Mouse (Mus musculus) stomach, embryonic 15.5 days (tissue): Measurements from ENCODE around the gene Icam1. TPM values are rescaled to one million over a fixed set of nuclear protein-coding genes. Genes with fewer than 3 reads are reported as not detected.
A peak's percentile ranks its signal among the peaks of the same experiment; 100 is the strongest.
"Not testable (repeated sequence)": the region's sequence is repeated elsewhere in the genome, so short reads cannot be mapped to it uniquely, and the experiment has no call there.

ENCODE experiments used
- ATAC-seq: fragments of 200-750 bp; cut with Nextera tagmentation; 2 replicates; pipeline ENCODE4 v1.8.0; 2017; ENCODE audit warnings: low read depth, moderate number of reproducible peaks, moderate TSS enrichment; ENCODE audit not compliant: insufficient read depth, low FRiP score
- H3K27ac ChIP-seq: fragments of 300-500 bp; sonication (generic); 2 replicates; pipeline ENCODE4 v1.5.1; 2015; ENCODE audit warnings: mild to moderate bottlenecking, inconsistent platforms
- H3K27me3 ChIP-seq: fragments of 300-500 bp; sonication (generic); replicated peaks from 2 replicates; pipeline ENCODE4 v1.6.1; 2015; ENCODE audit warnings: inconsistent platforms
- H3K36me3 ChIP-seq: fragments of 300-500 bp; sonication (generic); 2 replicates; pipeline ENCODE4 v1.6.1; 2015; ENCODE audit warnings: inconsistent platforms
- H3K4me1 ChIP-seq: fragments of 300-500 bp; sonication (generic); 2 replicates; pipeline ENCODE4 v1.6.1; 2015; ENCODE audit warnings: inconsistent platforms
- H3K4me2 ChIP-seq: fragments of 300-500 bp; sonication (generic); 2 replicates; pipeline ENCODE4 v1.6.1; 2015; ENCODE audit warnings: mild to moderate bottlenecking, inconsistent platforms
- H3K4me3 ChIP-seq: fragments of 300-500 bp; sonication (generic); replicated peaks from 2 replicates; pipeline ENCODE4 v1.5.1; 2015; ENCODE audit warnings: inconsistent platforms
- H3K9ac ChIP-seq: fragments of 300-500 bp; sonication (generic); 2 replicates; pipeline ENCODE4 v1.6.1; 2015; ENCODE audit warnings: inconsistent platforms
- H3K9me3 ChIP-seq: fragments of 300-500 bp; sonication (generic); 2 replicates; pipeline ENCODE4 v1.6.1; 2016; ENCODE audit warnings: inconsistent platforms
- WGBS: fragments of 180-500 bp; shearing (Covaris S2); methylation state at CpG from one replicate; pipeline ENCODE4 v1.1.7; 2015; 5-methylcytosine and 5-hydroxymethylcytosine counted together
- polyA plus RNA-seq: library from polyadenylated mRNA; unstranded; fragments of >200 nt; fragmentation: Nextera tagmentation; extraction: Ambion mirVana; gene quantifications from 2 replicates; pipeline ENCODE4 v1.2.1, GENCODE M21; 2015

Gene Icam1
- polyA plus RNA-seq, 1 experiment from 2014 or later, result 11.3 TPM

DNA sequence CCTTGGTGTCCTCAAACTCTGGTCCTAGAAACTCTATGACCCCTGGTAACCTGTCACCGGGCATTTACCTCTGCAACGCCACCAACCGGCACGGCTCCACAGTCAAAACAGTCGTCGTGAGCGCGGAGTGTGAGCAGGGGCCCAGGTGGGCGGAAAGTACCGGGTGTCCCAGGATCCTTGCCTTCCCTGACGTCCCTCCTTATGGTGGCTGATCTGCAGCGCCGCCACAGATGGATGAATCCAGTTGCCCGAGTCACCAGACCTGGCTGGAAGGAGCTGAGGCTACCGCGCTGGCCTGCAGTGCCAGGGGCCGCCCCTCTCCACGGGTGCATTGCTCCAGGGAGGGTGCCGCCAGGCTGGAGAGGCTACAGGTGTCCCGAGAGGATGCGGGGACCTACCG lies 20.9 kb downstream of the Icam1 start:
- WGBS, result 5% methylated on average over 22 of the region's 22 CpGs
- Histone ChIP-seq H3K9ac (no peak overlapping the region), H3K27me3 (peaks cover 84% of the 10 kb centered on the region), H3K4me3 (no peak overlapping the region), H3K36me3 (no peaks in the 10 kb centered on the region), H3K9me3 (no peaks in the 10 kb centered on the region), H3K27ac (no peak overlapping the region), H3K4me1 (peaks cover 39% of the 10 kb centered on the region), H3K4me2 (no peak overlapping the region)
- ATAC-seq, result no peak

DNA sequence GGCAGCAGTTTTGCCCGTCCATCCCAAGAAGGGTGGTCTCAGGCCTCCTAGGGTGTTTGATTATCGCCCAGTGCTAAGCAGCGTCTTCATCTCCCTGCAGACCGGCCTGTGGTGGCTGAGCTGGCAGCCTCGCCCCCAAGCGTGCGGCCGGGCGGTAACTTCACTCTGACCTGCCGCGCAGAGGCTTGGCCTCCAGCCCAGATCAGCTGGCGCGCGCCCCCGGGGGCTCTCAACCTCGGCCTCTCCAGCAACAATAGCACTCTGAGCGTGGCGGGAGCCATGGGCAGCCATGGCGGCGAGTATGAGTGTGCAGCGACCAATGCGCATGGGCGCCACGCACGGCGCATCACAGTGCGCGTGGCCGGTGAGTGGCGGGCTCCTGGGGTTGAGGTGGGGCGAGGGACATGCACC lies 21.7 kb downstream of the Icam1 start:
- no peak overlapping the region for H3K9ac ChIP-seq
- H3K4me1 ChIP-seq, result peaks cover 30% of the 10 kb centered on the region
- no peak overlapping the region for H3K27ac ChIP-seq
- H3K4me3 ChIP-seq, result peak overlapping the region; percentile 32
- no peaks in the 10 kb centered on the region for H3K36me3 ChIP-seq
- H3K9me3 ChIP-seq, result no peaks in the 10 kb centered on the region
- no peak for ATAC-seq
- WGBS, result 3% methylated on average over 31 of the region's 31 CpGs
- H3K27me3 ChIP-seq, result peaks cover 76% of the 10 kb centered on the region
- peak overlapping the region; percentile 62 for H3K4me2 ChIP-seq

- H3K27me3 ChIP-seq, result peaks cover 56% of the 10 kb centered on the region
- no peak overlapping the region for H3K27ac ChIP-seq
- H3K4me2 ChIP-seq, result no peak overlapping the region
- ATAC-seq, result no peak; the same call in 1 of the 2 replicates
- H3K9ac ChIP-seq, result no peak overlapping the region
- no peak overlapping the region for H3K4me3 ChIP-seq
- H3K9me3 ChIP-seq, result no peaks in the 10 kb centered on the region
- 72% methylated on average over 3 of the region's 3 CpGs for WGBS
- H3K4me1 ChIP-seq, result peaks cover 20% of the 10 kb centered on the region
- no peaks in the 10 kb centered on the region for H3K36me3 ChIP-seq
Measured at GRCm38 (mm10) chr9:21039779-21040178, 24.0 kb downstream of the Icam1 start.

- Histone ChIP-seq H3K4me2 (no peak overlapping the region), H3K4me1 (peaks cover 18% of the 10 kb centered on the region), H3K4me3 (no peak overlapping the region), H3K27me3 (peaks cover 41% of the 10 kb centered on the region), H3K9me3 (no peaks in the 10 kb centered on the region), H3K9ac (no peak overlapping the region), H3K36me3 (no peaks in the 10 kb centered on the region), H3K27ac (no peak overlapping the region)
- WGBS, result 32% methylated on average over 4 of the region's 4 CpGs
- no peak for ATAC-seq
Measured at GRCm38 (mm10) chr9:21041308-21041707, 25.5 kb downstream of the Icam1 start.

DNA sequence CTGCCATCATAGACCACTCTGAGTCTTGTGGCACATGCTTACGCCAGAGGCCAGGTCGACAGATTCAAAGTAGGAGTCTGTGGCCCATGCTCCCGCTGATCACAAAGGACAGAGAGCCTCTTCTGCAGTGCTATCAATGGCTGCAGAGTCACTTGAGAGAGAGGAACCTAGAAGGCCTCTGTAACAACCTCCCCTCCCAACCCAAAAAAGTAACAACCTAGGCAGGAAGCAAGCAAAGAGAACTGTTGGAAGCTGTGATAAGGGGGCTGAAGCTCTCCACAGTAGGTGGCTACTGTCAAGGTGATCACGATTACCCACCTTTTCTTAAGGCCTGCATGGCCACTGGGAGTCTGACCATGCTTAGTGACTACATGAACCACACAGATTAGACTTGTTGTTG lies 27.8 kb downstream of the Icam1 start:
- H3K36me3 ChIP-seq, result no peaks in the 10 kb centered on the region
- peaks cover 4% of the 10 kb centered on the region; the same call in 1 of the 2 replicates for H3K4me1 ChIP-seq
- WGBS, result 84% methylated on average over 4 of the region's 4 CpGs
- H3K4me2 ChIP-seq, result no peak overlapping the region
- H3K27ac ChIP-seq, result no peak overlapping the region
- ATAC-seq, result no peak
- no peak overlapping the region for H3K4me3 ChIP-seq
- H3K27me3 ChIP-seq, result peaks cover 18% of the 10 kb centered on the region
- no peak overlapping the region for H3K9ac ChIP-seq
- H3K9me3 ChIP-seq, result no peaks in the 10 kb centered on the region

GRCm38 (mm10) chr9:21044785-21045184 lies 29.0 kb downstream of the Icam1 start:
- 39% methylated on average over 1 of the region's 1 CpGs for WGBS
- H3K4me1 ChIP-seq, H3K27ac ChIP-seq, H3K36me3 ChIP-seq, H3K27me3 ChIP-seq, ATAC-seq, H3K4me3 ChIP-seq, H3K4me2 ChIP-seq, H3K9ac ChIP-seq, H3K9me3 ChIP-seq: not testable (repeated sequence)

- peaks cover 3% of the 10 kb centered on the region; the same call in 1 of the 2 replicates for H3K4me1 ChIP-seq
- H3K27ac ChIP-seq, result no peak overlapping the region
- WGBS, result 82% methylated on average over 3 of the region's 3 CpGs
- no peak overlapping the region for H3K9ac ChIP-seq
- H3K36me3 ChIP-seq, result no peaks in the 10 kb centered on the region
- H3K27me3 ChIP-seq, result peaks cover 4% of the 10 kb centered on the region; the same call in 1 of the 2 replicates
- no peak overlapping the region for H3K4me2 ChIP-seq
- H3K9me3 ChIP-seq, result no peaks in the 10 kb centered on the region
- ATAC-seq, result no peak
- no peak overlapping the region for H3K4me3 ChIP-seq
Measured at GRCm38 (mm10) chr9:21045235-21045634, 29.4 kb downstream of the Icam1 start.

GRCm38 (mm10) chr9:21051578-21051977 lies 35.8 kb downstream of the Icam1 start:
- Histone ChIP-seq H3K9ac (no peak overlapping the region), H3K4me1 (no peaks in the 10 kb centered on the region), H3K9me3 (no peaks in the 10 kb centered on the region), H3K4me2 (no peak overlapping the region), H3K27me3 (no peaks in the 10 kb centered on the region), H3K36me3 (no peaks in the 10 kb centered on the region), H3K27ac (no peak overlapping the region), H3K4me3 (no peak overlapping the region)
- WGBS, result 60% methylated on average over 10 of the region's 10 CpGs
- ATAC-seq, result no peak

- ATAC-seq, result no peak
- 89% methylated on average over 2 of the region's 2 CpGs for WGBS
Measured at GRCm38 (mm10) chr9:21062928-21063327, 47.1 kb downstream of the Icam1 start.

GRCm38 (mm10) chr9:21067006-21067684 lies 51.4 kb downstream of the Icam1 start, which contains the start of gene Zglp1:
Gene Zglp1, minus strand, starts transcription at chr9:21067093.
- no peak within 1 kb of the TSS for H3K9ac ChIP-seq
- H3K9me3 ChIP-seq, result no peaks in the 10 kb centered on the region
- peaks cover 27% of the 10 kb centered on the region for H3K36me3 ChIP-seq
- no peaks in the 10 kb centered on the region for H3K27me3 ChIP-seq
- no peak for ATAC-seq
- 83% methylated on average over 27 of the region's 27 CpGs for WGBS
- H3K27ac ChIP-seq, result no peak within 1 kb of the TSS
- H3K4me2 ChIP-seq, result no peak within 1 kb of the TSS
- no peak within 1 kb of the TSS for H3K4me3 ChIP-seq
- 0 out of 2 replicates have a peak, but pooled peaks cover 7% of the 10 kb centered on the region for H3K4me1 ChIP-seq

More at GRCm38 (mm10) chr9:21062928-21063327, 47.1 kb downstream of the Icam1 start:
- Histone ChIP-seq H3K27me3 (no peaks in the 10 kb centered on the region), H3K9me3 (no peaks in the 10 kb centered on the region), H3K9ac (no peak overlapping the region), H3K4me3 (no peak overlapping the region), H3K4me2 (no peak overlapping the region), H3K4me1 (no peaks in the 10 kb centered on the region), H3K36me3 (peaks cover 21% of the 10 kb centered on the region), H3K27ac (no peak overlapping the region)

DNA sequence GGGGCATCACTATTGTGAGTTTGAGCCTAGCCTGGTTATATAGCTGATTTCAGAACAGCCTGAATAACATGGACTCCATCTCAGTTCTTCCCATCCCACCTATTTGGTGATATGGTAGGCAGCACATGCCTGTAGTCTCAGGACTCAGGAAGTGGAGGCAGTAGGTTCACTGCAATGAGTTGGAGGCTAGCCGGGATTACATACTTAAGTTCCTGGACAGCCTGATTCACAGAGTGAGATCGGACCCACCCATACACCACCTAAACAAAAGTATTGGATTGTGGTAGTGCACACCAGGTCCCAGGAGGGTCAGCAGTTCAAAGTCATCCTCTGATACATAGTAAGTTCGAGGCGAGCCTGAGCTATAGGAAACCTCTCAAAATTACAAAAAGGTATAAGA lies 56.9 kb downstream of the Icam1 start:
- Histone ChIP-seq H3K4me1 (peaks cover 15% of the 10 kb centered on the region), H3K4me3 (peak overlapping the region; percentile 93), H3K27me3 (no peaks in the 10 kb centered on the region), H3K27ac (peak overlapping the region; percentile 52), H3K9ac (peak overlapping the region; percentile 90), H3K36me3 (peaks cover 25% of the 10 kb centered on the region), H3K9me3 (no peaks in the 10 kb centered on the region), H3K4me2 (peak overlapping the region; percentile 91)
- 0 out of 2 replicates have a peak, but pooled peaks have one; percentile 14 for ATAC-seq
- 9% methylated on average over 4 of the region's 4 CpGs for WGBS

GRCm38 (mm10) chr9:21073044-21073840 lies 57.5 kb downstream of the Icam1 start, which contains the start of the genes Gm49373 and Fdx1l:
Gene Gm49373, minus strand, starts transcription at chr9:21073096.
Gene Fdx1l, minus strand, starts transcription at chr9:21073614.
- Histone ChIP-seq H3K9me3 (no peaks in the 10 kb centered on the region), H3K27me3 (no peaks in the 10 kb centered on the region), H3K4me3 (peak within 1 kb of the TSS; percentile 93), H3K36me3 (peaks cover 31% of the 10 kb centered on the region), H3K9ac (peak within 1 kb of the TSS; percentile 90), H3K27ac (peak within 1 kb of the TSS; percentile 52), H3K4me1 (peaks cover 15% of the 10 kb centered on the region), H3K4me2 (peak within 1 kb of the TSS; percentile 91)
- 2% methylated on average over 58 of the region's 58 CpGs for WGBS
- ATAC-seq, result peak; percentile 94
